Mouse (Mus musculus): ENCODE measurements around the gene Hist2h4. TPM values are rescaled to one million over a fixed set of nuclear protein-coding genes. Genes with fewer than 3 reads are reported as not detected.

Gene Hist2h4
- polyA plus RNA-seq, 1 experiment from 2014 or later: 14.2 TPM

Small RNAs within 50 kb of the gene (microRNA-seq; reads per million reads assigned to microRNA genes)
- gene Gm44492 (not detected), gene Gm47311 (not detected), gene Gm47313 (not detected)

Other genes starting within 250 kb of the Hist2h4 start
- gene Vps45, start 204.8 kb downstream of the Hist2h4 start, polyA plus RNA-seq (2014; fragmentation: Nextera tagmentation; extraction: Ambion mirVana): 20.6 and 25.8 TPM in 2 replicates
- gene Otud7b, start 158.8 kb downstream of the Hist2h4 start, polyA plus RNA-seq (2014; fragmentation: Nextera tagmentation; extraction: Ambion mirVana): 14.0 and 14.8 TPM in 2 replicates
- 27.7 and 28.8 TPM in 2 replicates for gene Mtmr11, start 101.3 kb downstream of the Hist2h4 start, polyA plus RNA-seq (2014; fragmentation: Nextera tagmentation; extraction: Ambion mirVana)
- gene Sf3b4, start 91.0 kb downstream of the Hist2h4 start, polyA plus RNA-seq (2014; fragmentation: Nextera tagmentation; extraction: Ambion mirVana): 184 and 195 TPM in 2 replicates
- 6.5 and 8.3 TPM in 2 replicates for gene Sv2a, start 82.2 kb downstream of the Hist2h4 start, polyA plus RNA-seq (2014; fragmentation: Nextera tagmentation; extraction: Ambion mirVana)
- gene Bola1, start 43.6 kb downstream of the Hist2h4 start, polyA plus RNA-seq (2014; fragmentation: Nextera tagmentation; extraction: Ambion mirVana): 74.2 and 79.5 TPM in 2 replicates
- 0.74 and 1.3 TPM in 2 replicates for gene Hist2h2ab, start 43.4 kb downstream of the Hist2h4 start, polyA plus RNA-seq (2014; fragmentation: Nextera tagmentation; extraction: Ambion mirVana)
- gene Hist2h2ac, start 42.4 kb downstream of the Hist2h4 start, polyA plus RNA-seq (2014; fragmentation: Nextera tagmentation; extraction: Ambion mirVana): 7.9 and 9.7 TPM in 2 replicates
- gene Hist2h2be, start 42.2 kb downstream of the Hist2h4 start, polyA plus RNA-seq (2014; fragmentation: Nextera tagmentation; extraction: Ambion mirVana): 7.3 and 7.6 TPM in 2 replicates
- gene Hist2h3c2, start 24.2 kb downstream of the Hist2h4 start, polyA plus RNA-seq (2014; fragmentation: Nextera tagmentation; extraction: Ambion mirVana): 8.3 and 8.7 TPM in 2 replicates
- gene Hist2h2aa2, start 23.0 kb downstream of the Hist2h4 start, polyA plus RNA-seq (2014; fragmentation: Nextera tagmentation; extraction: Ambion mirVana): 33.3 and 45.5 TPM in 2 replicates
- gene Hist2h2aa1, start 17.8 kb downstream of the Hist2h4 start, polyA plus RNA-seq (2014; fragmentation: Nextera tagmentation; extraction: Ambion mirVana): 16.3 and 23.3 TPM in 2 replicates
- 0.56 and 2.0 TPM in 2 replicates for gene Hist2h3c1, start 16.6 kb downstream of the Hist2h4 start, polyA plus RNA-seq (2014; fragmentation: Nextera tagmentation; extraction: Ambion mirVana)
- gene Hist2h3b, start 5.3 kb upstream of the Hist2h4 start, polyA plus RNA-seq (2014; fragmentation: Nextera tagmentation; extraction: Ambion mirVana): 77.9 and 79.1 TPM in 2 replicates
- gene Hist2h2bb, start 6.4 kb upstream of the Hist2h4 start, polyA plus RNA-seq (2014; fragmentation: Nextera tagmentation; extraction: Ambion mirVana): 20.1 and 22.0 TPM in 2 replicates
- gene Fcgr1, start 30.7 kb upstream of the Hist2h4 start, polyA plus RNA-seq (2014; fragmentation: Nextera tagmentation; extraction: Ambion mirVana): 3.4 TPM in 2 replicates
- not detected in 2 replicates for gene BC107364, start 189.0 kb upstream of the Hist2h4 start, polyA plus RNA-seq (2014; fragmentation: Nextera tagmentation; extraction: Ambion mirVana)

Measured in intestine, embryonic 14.5 days (tissue).